Mouse (Mus musculus) stomach, postnatal 0 days (tissue): Measurements from ENCODE around the gene Amn1.

ENCODE experiments used
- CTCF ChIP-seq: IDR thresholded peaks from 2 replicates; pipeline ENCODE4 v1.5.1; 2016; ENCODE audit warnings: antibody characterized with exemption, low read depth, mild to moderate bottlenecking, moderate library complexity
- EP300 ChIP-seq: optimal IDR thresholded peaks from 2 replicates; pipeline ENCODE3; 2016; ENCODE audit warnings: antibody characterized with exemption

DNA sequence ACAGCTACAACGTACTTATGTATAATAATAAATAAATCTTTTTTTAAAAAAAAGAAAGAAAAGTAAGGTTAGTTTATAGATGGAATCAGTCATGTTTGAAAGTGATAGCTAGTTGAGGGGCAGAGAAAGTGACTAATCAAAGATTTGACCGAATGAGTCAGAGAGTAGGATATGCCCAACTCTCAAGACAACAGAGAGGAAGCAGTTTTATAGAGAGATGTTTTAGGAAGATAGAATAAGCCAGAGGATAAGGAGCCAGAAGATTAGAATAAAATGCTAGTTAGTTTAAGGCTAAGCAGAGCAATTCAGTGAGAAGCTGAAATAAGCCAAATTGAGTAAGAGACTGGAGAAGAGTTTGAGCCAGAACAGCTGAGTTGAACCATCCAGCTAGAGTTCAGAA lies 36.4 kb downstream of the Amn1 start:
- TF ChIP-seq CTCF (no peak), EP300 (no peak)
